ENCODE assay signal across 8 mouse cellular contexts in genomic region chr15:92396770-92397608, GRCm38 (mm10). TPM values are rescaled to one million over a fixed set of nuclear protein-coding genes. Genes with fewer than 3 reads are reported as not detected.
DNase-seq lines count a peak whose midpoint lies in the region; ATAC-seq and TF ChIP-seq lines count a peak whose summit lies in the region.

Gene Pdzrn4, plus strand, starts transcription at chr15:92396881.

- H3K27me3 ChIP-seq in hindbrain, embryonic 16.5 days (replicated peaks; ENCODE audit: control insufficient read depth, insufficient read depth, low read length): peaks cover 3% of the 10 kb centered on the region; the same call in 1 of the 2 replicates
- H3K27me3 ChIP-seq in liver, embryonic 11.5 days (replicated peaks; ENCODE audit: control insufficient read depth, insufficient read depth, low read length): peaks cover 33% of the 10 kb centered on the region

- no peak for TF ChIP-seq CTCF in brain, embryonic 14.5 days (IDR thresholded peaks at IDR 0.05; ENCODE audit: borderline replicate concordance, extremely low read depth, insufficient read depth, insufficient read length)

- H3K36me3 ChIP-seq in hindbrain, embryonic 16.5 days (ENCODE audit: control insufficient read depth, insufficient read depth, low read length): no peaks in the 10 kb centered on the region
- H3K36me3 ChIP-seq in liver, embryonic 11.5 days (ENCODE audit: control insufficient read depth, insufficient read depth, low read length): no peaks in the 10 kb centered on the region

- H3K4me2 ChIP-seq in hindbrain, embryonic 16.5 days (ENCODE audit: low read length): peak within 1 kb of the TSS; percentile 98
- H3K4me2 ChIP-seq in liver, embryonic 11.5 days: peak within 1 kb of the TSS; percentile 78

- ATAC-seq in hindbrain, embryonic 16.5 days: peak; percentile 87
- ATAC-seq in liver, embryonic 11.5 days (replicated peaks; ENCODE audit: low FRiP score): peak; percentile 22; the same call in 1 of the 2 replicates
- no peak for ATAC-seq in megakaryocyte progenitor cell, adult 5-6 weeks (replicated peaks; ENCODE audit: poor library complexity)

- no peaks in the 10 kb centered on the region for H3K9me3 ChIP-seq in hindbrain, embryonic 16.5 days (ENCODE audit: control insufficient read depth, low read length)
- no peaks in the 10 kb centered on the region for H3K9me3 ChIP-seq in liver, embryonic 11.5 days (ENCODE audit: control insufficient read depth, low read length)

- H3K9ac ChIP-seq in hindbrain, embryonic 16.5 days (ENCODE audit: low read depth, low read length): peak within 1 kb of the TSS; percentile 73
- H3K9ac ChIP-seq in liver, embryonic 11.5 days (ENCODE audit: low read depth, low read length): no peak within 1 kb of the TSS

- peak; percentile 30 to 34 for DNase-seq in cerebellum, postnatal 14 days
- DNase-seq in cerebellum, postnatal 36 days: no peak
- DNase-seq in brain, embryonic 14.5 days (ENCODE audit: low read depth): peak; percentile 78
- DNase-seq in gastrocnemius, postnatal 25 days: peak; percentile 7
- peak; percentile 47 for DNase-seq in liver, embryonic 11.5 days (ENCODE audit: low spot score)
- peak; percentile 78 for DNase-seq in retina, postnatal 1 day

- H3K4me3 ChIP-seq in hindbrain, embryonic 16.5 days (ENCODE audit: low read length): peak within 1 kb of the TSS; percentile 71
- H3K4me3 ChIP-seq in liver, embryonic 11.5 days (ENCODE audit: low read depth, low read length): peak within 1 kb of the TSS; percentile 50

- peaks cover 7% of the 10 kb centered on the region for H3K4me1 ChIP-seq in hindbrain, embryonic 16.5 days (ENCODE audit: control insufficient read depth, insufficient read depth, low read depth, low read length)
- H3K4me1 ChIP-seq in liver, embryonic 11.5 days (replicated peaks; ENCODE audit: control insufficient read depth, insufficient read depth, low read length): peaks cover 3% of the 10 kb centered on the region

- no peak for TF ChIP-seq POLR2A in brain, embryonic 14.5 days (IDR thresholded peaks at IDR 0.05; ENCODE audit: borderline replicate concordance, extremely low read depth, insufficient read depth, insufficient read length, poor library complexity, severe bottlenecking)

- WGBS in hindbrain, embryonic 16.5 days: under 1% methylated on average over 61 of the region's 65 CpGs
- WGBS in liver, embryonic 11.5 days: 2% methylated on average over 65 of the region's 65 CpGs

- peak within 1 kb of the TSS; percentile 12; the same call in 1 of the 2 replicates for H3K27ac ChIP-seq in hindbrain, embryonic 16.5 days (ENCODE audit: low read depth, low read length)
- H3K27ac ChIP-seq in liver, embryonic 11.5 days (ENCODE audit: low read depth, low read length): no peak within 1 kb of the TSS

RNA-seq across cellular contexts. Expression of gene Pdzrn4, which starts in this region (rescaled TPM):
- 7.2 and 17.1 TPM in 2 replicates for polyA plus RNA-seq in brain, embryonic 14.5 days (2012; rRNA removed)
- total RNA-seq in gastrocnemius, postnatal 25 days (2021): under 1 TPM; 0.54 to 0.74 TPM
- polyA plus RNA-seq in hindbrain, embryonic 16.5 days (2015; fragmentation: Nextera tagmentation; extraction: Ambion mirVana): 24.8 and 26.6 TPM in 2 replicates
- 0.13 and 0.26 TPM in 2 replicates for polyA plus RNA-seq in liver, embryonic 11.5 days (2014; fragmentation: Nextera tagmentation; extraction: Ambion mirVana)
- not detected in 2 replicates for total RNA-seq in megakaryocyte progenitor cell, adult 5-6 weeks (2015)
- not detected in 2 replicates for total RNA-seq in megakaryocyte progenitor cell, adult 5-6 weeks (2017)

Comparison
In these comparisons a context has a peak if more than half of its experiments do, and no peak if none do; other contexts are left out.
1. DNase-seq: peak in cerebellum, postnatal 14 days (2 of 2), brain, embryonic 14.5 days (single experiment) and retina, postnatal 1 day (single experiment); none in cerebellum, postnatal 36 days (0 of 2).
2. Peak in DNase-seq in gastrocnemius, postnatal 25 days; RNA of the gene not detected or under 1 TPM.
3. Peak in DNase-seq, ATAC-seq, H3K4me3 ChIP-seq and H3K4me2 ChIP-seq in liver, embryonic 11.5 days; RNA of the gene not detected or under 1 TPM.